Mouse (Mus musculus) lung, postnatal 4 days (tissue): ENCODE measurements around the gene Ddx6.
"Not testable (repeated sequence)": the region's sequence is repeated elsewhere in the genome, so short reads cannot be mapped to it uniquely, and the experiment has no call there.

Experiments used
- DNase-seq, 2 experiments: peaks; one replicate each; pipeline ENCODE4 v3.0.0; 2021

Ddx6 gene

DNA sequence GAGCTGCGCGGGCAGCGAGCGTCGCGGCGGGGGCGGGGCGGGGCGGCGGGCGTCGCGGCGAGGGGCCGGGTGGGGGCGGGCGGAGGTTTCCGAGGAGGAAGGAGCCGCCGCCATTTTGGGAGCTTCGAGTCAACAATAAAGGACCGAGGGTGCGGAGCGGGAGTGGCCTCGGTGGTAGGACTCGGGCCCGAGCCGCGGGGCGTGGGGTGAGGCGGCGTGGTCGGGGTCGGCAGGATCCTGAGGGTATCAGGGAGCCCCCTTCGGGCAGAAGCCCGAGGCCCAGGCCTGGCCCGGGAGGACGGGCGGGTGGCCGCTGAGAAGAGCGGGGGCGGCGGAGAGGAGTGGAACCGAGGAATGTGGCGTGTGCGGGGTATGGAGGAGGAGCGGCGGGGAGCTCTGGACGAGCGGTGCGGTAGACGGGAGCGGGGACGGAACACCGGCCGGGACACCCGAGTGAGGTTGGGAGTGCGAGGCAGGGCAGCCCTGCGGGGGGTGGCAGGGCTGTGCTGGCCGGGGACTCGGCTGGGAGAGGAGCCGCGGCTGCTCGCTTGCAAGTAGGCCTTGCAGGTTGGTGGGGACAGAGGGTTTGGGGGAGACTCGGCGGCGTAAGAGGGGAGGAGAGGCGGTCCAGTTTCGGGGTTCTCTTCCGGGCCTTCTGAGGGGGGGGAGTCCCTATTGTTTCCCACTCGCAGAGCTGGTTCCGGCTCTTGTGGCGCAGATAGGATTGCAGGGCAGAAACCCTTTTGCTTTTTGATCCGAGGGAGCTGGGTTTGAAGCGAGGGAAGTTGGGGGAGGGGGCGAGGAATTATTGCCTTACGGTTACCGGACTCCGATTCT is at the start of gene Ddx6:
Gene Ddx6 (plus strand): TSS at position 114 of the 837 bp plus-strand sequence.
- peak; percentile 84 to 85 for DNase-seq

DNA sequence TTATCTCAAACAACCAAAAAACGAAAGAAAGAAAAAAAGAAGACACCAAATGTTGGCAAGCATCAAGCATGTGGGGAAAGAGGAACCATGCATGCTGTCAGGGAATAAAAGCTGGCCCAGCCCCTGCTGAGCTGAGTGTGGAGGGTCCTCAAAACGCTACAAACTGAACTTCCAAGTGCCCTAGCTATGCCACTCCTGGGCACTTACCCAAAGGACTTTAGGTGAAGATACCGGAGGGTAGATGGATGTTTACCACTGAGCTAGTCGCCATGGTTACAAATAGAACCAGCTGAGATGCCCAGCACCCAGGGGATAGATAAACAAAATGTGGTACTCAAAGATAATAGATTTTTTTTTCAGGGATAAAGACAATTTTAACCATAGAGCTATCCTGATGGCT is 43.1 kb upstream of the Ddx6 start, which contains the start of gene Cxcr5:
Gene Cxcr5 (minus strand): TSS at position 281 of the 400 bp plus-strand sequence.
- no peak for DNase-seq

DNA sequence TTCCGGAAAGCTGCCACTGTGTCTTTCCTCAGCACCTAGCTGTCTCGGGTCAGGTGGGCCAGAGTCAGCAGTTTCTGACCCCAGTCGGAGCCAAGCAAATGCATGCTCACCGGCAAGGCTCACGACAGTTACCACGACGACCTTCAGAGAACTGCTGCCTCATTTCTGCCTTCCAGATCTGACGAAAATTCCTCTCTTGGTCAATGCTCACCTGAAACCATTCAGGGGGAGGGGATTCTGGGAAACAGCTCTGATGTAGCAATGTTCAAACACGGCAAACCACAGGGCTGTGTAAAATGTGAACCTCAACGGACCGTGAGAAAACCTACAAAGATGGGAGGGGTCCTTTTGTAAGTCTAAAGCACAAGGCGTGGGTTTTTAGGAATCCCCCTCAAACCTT is 41.8 kb upstream of the Ddx6 start:
- no peak for DNase-seq

DNA sequence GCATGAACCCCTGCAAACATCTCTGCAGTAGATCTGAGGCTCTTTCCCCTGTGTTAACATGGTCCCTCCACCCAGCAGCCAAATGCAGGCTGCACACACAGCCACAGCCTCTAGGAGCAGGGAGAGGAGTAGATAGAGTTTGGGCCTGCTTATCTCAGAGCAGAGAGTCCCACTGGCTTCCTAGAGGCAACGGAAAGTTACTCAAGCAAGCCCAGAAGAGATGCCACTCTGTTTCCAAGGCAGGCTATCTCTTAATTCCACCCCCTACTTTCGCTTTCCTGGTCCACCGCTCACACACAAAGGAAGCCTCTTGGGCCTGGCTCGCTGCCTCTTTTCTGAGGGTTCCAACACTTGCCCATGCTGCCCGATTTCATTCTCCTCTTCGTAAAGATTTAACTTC is 39.3 kb upstream of the Ddx6 start:
- no peak for DNase-seq

DNA sequence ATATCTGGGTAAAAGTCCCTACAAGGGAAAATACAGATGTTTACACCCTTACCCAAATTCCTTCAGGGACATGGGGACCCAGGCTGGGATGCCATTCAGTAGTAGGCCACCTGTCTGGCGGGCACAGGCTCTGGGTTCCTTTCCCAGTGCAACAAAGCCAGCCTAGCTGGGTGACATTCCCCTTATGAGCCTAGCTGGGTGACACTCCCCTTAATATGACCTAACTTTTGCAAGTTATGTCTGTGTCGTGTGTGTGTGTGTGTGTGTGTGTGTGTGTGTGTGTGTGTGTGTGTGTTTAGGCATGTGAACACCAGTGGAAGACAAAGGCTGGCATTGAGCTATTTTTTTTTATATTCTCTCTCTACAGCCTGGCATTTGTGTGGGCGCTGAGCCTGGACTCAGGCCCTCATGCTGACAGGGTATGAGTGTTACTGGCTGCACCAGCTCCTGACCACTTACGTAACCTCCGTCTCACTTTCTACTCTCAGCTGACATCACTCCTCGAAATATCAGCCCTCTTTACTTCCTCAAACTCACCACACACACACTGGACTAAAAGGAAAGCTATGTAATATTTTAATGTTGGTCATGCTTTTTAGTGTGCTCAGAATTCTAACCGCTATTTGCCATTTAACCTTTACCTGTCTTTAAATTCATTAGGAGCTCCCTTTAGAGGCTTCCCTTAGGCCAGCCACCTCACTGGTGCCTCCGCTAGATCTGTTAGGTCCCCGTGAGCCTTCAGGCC is 37.2 kb upstream of the Ddx6 start:
- peak; percentile 51 to 62 for DNase-seq

DNA sequence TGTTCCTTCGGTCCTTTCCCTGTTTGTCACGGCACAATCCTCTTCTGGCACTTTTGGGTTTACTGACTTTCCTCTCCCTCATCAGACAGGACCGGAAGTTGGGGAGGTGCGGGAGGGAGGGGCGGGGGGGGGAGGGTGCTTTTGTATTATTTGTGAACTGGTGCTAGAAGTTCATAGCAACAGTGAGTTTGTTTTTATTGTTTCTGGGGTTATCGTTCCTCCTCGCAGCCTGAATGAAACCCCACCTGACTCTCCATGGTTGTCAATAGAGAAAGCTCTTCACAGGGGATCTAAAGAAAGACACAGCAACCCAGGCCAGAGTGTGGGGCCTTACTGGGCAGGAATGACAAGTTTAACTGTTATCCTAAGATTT is 36.6 kb upstream of the Ddx6 start:
- no peak for DNase-seq

DNA sequence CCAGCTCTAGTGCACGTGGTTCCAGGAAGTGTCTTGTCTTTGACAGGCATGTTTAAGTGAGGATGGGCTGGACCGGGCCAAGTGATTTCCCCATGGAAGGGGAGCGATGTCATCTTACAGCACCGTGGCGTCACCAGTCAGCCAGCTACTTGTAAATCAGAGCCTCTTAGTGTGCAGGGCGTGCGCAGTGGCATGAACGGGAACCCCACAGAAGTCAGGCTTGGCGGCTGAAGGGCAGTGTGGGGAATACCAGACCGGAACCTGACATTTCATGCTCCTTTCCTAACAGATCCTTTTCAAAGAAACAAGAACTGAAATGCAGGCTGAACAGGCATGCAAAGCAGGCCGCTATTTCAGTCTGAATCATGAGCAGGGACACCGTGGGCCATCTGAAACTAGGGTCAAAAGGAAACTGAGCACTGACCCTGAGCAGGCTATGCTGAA is 33.7 kb upstream of the Ddx6 start:
- peak; percentile 34 to 53 for DNase-seq

DNA sequence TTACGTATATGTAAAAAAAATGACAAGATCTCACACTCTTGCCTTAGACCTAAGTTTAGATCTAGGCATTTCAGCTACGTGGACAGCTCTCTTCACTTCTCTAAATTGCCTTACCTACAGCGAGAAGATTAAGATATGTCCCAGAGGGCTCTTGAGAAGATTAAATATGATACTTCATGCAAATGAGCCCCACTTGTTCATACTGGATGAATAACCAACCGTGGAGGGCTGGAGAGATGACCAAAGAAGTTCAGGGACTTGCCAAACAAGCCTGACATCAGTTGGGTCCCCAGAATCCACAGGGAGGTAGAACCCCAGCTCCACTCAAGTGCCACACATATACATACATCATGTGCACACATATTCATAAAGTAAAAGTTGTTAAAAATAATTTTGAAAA is 31.4 kb upstream of the Ddx6 start:
- DNase-seq, result no peak

DNA sequence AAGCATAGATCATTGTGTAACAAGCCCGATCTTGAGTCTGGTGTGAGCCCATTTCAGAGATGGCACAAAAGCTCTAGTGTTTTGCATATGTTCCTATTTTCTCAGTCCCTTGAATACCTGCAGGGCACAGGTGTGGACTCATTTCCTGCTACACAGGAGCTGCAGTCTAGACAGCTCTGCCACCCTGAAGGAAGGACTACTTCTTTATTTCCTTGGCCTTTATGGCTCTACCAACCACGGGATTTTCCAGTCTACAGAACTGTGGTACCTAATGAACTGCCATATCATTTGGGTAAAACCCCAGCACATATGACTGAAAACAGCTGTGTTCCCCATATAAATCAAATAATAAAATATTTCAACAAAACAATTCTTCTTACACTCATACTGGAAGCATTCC is 29.6 kb upstream of the Ddx6 start:
- no peak for DNase-seq

DNA sequence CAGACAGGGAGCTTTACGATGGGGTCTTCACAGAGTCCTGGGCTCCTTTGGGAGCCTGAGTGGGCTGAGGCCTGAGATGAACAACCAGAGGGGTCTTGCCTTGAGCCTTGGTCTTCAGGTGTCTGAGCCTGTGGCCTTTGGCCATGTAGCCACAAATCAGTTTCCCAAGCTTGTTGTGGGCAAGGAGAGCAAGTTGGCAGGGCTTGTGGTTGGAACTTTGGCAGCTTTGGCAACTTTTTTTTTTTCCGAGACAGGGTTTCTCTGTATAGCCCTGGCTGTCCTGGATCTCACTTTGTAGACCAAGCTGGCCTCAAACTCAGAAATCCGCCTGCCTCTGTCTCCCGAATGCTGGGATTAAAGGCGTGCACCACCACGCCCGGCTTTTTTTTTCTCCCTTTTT is 28.6 kb upstream of the Ddx6 start:
- not testable (repeated sequence) for DNase-seq

DNA sequence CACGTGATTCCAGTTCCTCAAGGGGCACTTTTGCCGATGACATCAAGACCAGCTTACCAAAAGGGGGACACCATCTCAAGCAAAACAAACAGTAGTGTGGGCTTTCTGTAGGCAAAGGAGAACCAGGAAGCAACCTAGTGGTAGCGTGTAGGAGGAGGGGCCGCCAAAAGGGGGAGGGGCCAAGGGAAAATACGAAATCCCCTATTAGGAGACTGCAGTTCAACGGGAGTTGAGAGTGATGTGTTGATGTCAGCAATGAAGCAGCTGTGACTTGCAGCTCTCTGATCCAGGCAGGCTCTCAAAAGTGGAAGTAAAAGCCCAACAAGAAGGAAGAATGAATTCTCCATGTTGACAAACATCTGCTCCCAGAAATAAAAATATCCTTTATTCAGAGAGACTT is 25.3 kb upstream of the Ddx6 start:
- peak; percentile 85 for DNase-seq

DNA sequence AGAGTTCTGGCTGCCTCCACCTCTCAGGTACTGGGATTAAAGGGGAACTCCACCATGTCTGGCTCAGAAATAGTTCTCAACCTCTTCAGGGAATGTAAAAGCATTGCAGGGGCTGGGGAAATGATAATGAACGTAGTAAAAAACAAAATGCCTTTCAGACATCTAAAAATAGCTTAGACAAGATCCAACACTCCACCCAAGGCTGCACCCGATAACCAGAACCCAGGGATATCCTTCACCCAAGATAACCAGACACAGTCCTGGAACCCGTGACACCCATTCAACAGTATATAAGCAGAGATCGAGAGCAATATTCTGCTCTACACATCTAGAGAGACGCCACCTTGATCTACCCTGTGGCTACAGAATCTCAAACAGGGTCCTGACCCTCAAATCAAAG is 24.6 kb upstream of the Ddx6 start:
- no peak for DNase-seq

DNA sequence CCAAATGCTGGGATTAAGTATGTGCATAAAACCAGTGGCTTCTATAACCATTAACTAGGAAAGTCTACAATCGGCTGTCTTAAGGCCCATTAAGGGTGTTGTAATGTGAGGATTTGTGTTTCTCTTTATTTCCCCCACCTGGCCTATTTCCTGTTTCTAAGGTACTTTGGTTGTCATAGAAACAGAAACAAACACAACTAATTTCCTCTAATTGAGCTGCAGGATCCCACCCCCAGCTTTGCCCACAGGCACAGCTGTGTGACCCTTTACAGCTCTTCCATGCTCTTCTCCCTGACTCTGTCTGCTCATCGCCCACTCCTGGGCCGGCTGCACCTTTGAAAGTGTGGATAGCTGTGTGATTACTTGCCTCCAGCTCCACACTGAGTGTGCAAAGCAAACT is 23.3 kb upstream of the Ddx6 start:
- peak in 1 of 2 experiments; percentile 39 for DNase-seq

DNA sequence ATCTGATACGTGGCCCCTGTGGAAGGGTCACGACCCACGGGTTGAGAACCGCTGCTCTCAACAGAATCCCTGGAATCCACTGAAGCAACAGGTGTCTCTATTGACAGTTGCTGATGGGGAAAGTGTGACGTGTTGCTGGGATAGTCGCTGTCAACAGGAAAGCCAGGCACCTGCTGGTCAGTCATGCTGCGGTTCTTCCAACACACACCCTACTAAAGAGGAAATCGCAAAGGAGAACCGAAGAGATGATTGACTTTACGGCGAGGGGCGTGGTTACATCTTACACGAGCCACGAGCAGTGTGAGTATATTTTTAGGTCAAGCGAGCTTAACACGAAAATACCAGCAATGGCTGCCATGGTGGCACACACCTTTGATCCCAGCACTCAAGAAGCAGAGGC is 22.3 kb upstream of the Ddx6 start:
- DNase-seq, result peak; percentile 49 to 55

DNA sequence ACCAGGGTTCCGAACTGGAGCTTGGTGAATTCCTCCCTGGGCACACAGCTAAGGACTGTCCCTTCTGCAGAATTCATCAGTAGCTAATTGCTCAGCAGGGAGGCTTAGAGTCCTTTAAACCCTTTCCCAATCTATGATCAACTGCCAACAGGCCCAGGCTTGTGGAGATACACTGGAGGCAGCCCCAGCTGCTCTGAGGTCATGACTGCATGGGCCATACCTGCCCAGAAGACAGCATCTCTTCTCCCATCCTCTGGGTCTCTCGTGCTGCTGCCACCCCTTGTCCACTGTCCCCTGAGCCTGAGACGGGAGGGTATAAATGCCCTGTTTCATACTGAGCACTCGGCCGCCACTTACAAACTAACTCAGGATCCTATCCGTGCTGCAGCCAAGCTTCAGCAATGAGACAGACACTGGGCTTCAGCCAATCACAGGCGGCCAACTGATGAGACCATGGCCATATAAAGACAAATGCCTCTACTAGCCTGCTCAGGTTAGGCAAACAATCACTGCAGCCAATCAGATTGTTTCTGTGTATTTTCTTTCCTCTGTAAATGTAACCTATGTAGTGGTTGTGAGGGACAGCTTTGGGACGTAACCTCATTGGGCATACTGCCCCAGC is 17.9 kb upstream of the Ddx6 start:
- DNase-seq, result no peak

DNA sequence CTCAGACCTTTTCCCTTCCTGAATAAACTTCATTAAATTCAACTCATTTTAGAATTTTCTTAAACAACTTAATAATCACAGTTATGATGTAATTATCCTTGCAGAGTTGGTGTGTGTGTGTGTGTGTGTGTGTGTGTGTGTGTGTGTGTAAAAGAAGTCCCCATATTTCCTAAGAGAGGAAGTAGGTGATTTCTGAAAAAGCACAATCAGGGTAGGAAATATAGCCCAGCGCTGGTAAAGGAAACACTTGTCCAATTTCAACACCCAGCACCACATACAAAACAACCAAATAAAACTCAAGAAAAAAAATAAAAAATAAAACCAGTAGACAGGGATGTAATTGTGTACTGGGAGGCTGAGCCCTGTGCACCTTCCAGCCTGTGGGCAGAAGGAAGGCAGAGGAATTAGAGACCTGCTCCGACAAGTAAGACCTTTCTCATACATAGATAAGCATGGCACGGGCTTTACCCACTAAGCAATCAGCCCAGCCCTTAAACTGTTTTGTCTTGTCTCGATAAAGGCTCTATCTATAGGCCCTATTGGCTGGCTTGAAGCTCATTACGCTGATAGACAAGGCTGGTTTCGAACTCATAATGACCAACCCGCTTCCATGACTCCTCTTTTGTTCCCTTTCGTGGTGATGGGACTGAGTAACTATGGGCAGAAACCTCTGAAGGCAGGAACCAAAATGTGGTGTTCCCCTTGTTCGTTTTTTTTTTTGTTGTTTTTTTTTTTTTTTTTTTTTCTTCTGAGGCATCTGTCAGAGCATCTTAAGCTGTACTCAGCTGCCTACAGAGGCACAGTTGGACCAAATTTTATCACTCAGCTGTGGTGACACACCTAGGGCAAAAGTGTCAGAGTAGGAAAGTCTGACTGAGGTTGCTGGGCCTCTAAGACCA is 17.2 kb upstream of the Ddx6 start:
- no peak for DNase-seq

DNA sequence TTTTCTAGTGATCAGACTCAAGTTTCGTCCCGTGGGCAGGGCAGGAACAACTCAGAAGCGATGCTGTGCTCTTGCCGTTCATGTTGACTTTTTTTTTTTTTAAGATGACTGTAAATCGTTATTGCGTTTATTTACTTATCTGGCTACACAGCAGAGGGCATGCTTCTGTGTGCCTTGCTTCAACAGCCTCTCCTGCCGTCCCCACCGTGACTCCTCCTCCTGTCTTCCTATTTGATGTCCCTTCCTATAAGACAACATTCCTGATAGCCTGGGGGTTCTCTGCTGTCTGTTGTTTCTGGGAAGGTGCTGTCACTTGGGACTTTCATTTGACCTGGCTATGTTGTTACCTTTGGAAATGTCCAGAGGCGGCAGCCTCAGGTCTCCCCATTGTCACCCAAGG is 16.1 kb upstream of the Ddx6 start:
- DNase-seq, result no peak

DNA sequence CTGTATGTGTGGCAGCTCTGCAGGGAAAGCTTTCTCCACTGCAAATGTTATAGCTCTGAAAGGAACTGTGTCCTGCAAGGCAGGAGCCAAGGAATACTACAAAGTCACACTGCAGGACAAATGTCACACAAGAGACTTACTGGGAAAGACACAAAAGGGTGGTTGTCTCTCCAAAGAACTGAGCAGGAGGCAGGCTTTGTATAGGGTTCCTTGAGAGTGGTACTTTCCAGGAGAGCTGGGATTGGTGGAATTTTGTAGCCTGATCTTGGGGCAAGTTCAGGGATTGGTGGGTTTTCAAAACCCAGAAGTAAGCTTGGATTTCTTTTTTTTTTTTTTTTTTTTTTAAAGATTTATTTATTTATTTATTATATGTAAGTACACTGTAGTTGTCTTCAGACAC is 15.6 kb upstream of the Ddx6 start:
- no peak for DNase-seq

DNA sequence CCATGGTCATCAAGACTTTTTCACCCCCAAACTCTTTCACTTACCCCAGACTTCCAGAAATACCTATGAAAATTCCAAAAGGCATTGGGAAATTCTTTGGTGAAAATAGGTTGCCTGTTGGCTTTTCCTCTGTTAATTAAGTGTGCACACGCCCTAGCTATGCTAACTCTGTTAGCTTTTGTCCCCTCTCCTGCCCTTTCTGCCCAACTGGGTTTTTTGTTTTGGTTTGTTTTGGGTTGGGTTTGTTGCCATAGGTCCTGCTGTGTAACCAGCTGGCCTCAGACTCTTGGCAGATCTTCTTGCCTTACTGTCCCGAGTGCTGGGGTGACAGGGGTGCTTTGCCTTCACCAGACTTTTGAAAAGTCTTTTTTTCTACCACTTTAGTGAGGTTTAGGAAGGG is 13.7 kb upstream of the Ddx6 start:
- DNase-seq, result no peak

DNA sequence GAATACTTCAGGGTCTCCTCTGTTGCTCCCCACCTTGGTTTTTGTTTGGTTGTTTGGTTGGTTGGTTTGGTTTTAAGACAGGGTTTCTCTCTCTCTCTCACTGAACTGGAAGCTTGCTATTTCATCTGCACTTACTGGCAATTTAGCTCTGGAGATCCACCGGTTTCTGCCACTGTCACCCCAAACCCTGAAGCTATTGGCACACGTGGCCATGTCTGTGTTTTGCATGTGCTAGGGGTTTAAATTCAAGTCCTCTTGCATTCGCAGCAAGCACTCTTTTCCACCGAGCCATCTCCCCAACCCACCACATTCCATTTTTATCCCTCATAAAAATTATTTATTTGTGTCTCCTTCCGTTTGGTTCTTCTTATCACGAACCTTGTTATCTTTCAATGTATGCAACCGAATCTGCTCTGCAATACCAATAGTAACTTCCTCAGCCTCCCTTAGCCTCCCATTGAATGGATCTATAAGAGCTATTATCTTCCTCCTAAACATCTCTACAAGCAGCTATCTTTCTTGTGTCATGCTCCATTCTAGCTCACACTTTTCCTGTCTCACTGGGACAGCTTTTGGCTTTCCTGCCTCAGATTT is 13.0 kb upstream of the Ddx6 start:
- DNase-seq, result no peak

DNA sequence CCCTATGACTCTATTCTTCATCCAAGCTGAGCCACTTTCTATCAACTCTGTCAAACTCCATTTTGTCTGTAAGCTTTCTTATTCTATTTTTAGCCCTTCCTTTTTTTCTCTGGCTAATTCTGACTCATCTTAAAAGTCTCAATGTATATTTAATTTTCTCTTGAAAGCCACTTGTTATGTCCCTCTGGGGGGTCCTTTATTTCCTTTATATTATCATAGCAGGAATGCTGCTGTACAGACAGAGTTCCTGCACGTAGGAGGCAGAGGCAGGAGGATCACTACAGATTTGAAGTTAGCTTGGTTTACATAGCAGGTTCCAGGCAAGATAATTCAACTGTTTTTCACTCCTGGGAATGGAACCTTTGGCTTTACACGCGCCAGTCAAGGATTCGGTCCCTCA is 11.5 kb upstream of the Ddx6 start:
- no peak for DNase-seq

DNA sequence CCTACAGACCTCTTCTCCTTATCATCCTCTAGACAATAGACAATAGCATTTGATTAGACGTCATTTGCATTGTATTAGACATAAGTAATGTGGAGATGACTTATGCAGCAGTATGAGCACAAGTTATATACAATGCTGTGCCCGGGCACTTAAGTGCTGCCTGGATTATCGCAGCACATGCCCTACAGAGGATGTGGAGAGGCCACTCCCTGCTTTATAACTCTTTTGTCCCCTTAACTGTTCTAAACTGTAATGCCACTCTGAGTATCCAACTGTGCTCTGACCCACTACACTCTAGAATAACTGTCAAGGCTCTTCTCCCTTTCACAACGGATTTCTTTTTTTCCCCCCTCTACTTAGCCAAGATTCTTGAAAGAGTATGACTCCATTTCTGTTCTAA is 10.8 kb upstream of the Ddx6 start:
- DNase-seq, result no peak
